Mouse (Mus musculus) neural tube, embryonic 11.5 days (tissue): ENCODE results near the gene Tnfrsf8. TPM values are rescaled to one million over a fixed set of nuclear protein-coding genes. Genes with fewer than 3 reads are reported as not detected.

Experiments used
- ATAC-seq: fragments of 200-750 bp; cut with Nextera tagmentation; 2 replicates; pipeline ENCODE4 v1.8.0; 2017; ENCODE audit warnings: moderate number of reproducible peaks, mild to moderate bottlenecking, moderate TSS enrichment, moderate library complexity; ENCODE audit not compliant: insufficient read depth, low FRiP score, low TSS enrichment
- DNase-seq: peaks from one replicate; pipeline ENCODE4 v3.0.0-alpha.2; 2015; ENCODE audit warnings: low spot score
- H3K27ac ChIP-seq: fragments of 300-500 bp; sonication (generic); 2 replicates; pipeline ENCODE4 v1.5.1; 2014; ENCODE audit warnings: low read depth, mild to moderate bottlenecking, low read length
- H3K27me3 ChIP-seq: fragments of 300-500 bp; sonication (generic); 2 replicates; pipeline ENCODE4 v1.6.1; 2014; ENCODE audit warnings: mild to moderate bottlenecking, low read length, mixed read lengths; ENCODE audit not compliant: control insufficient read depth, insufficient read depth
- H3K36me3 ChIP-seq: fragments of 300-500 bp; sonication (generic); 2 replicates; pipeline ENCODE4 v1.6.1; 2014; ENCODE audit warnings: mild to moderate bottlenecking, low read length, moderate library complexity, mixed read lengths; ENCODE audit not compliant: control insufficient read depth, insufficient read depth
- H3K4me1 ChIP-seq: fragments of 300-500 bp; sonication (generic); 2 replicates; pipeline ENCODE4 v1.6.1; 2014; ENCODE audit warnings: low read length, mixed read lengths; ENCODE audit not compliant: control insufficient read depth, insufficient read depth
- H3K4me2 ChIP-seq: fragments of 300-500 bp; sonication (generic); 2 replicates; pipeline ENCODE4 v1.6.1; 2014; ENCODE audit warnings: low read depth, mild to moderate bottlenecking, moderate library complexity
- H3K4me3 ChIP-seq: fragments of 300-500 bp; sonication (generic); 2 replicates; pipeline ENCODE4 v1.5.1; 2014; ENCODE audit warnings: low read depth, low read length
- H3K9ac ChIP-seq: fragments of 300-500 bp; sonication (generic); 2 replicates; pipeline ENCODE4 v1.6.1; 2014; ENCODE audit warnings: mild to moderate bottlenecking, low read length
- H3K9me3 ChIP-seq: fragments of 300-500 bp; sonication (generic); 2 replicates; pipeline ENCODE4 v1.6.1; 2016; ENCODE audit warnings: low read length; ENCODE audit not compliant: control insufficient read depth
- WGBS: fragments of 180-500 bp; shearing (Covaris S2); extraction: QIAGEN DNeasy Blood & Tissue Kit; methylation state at CpG from one replicate; pipeline ENCODE4 v1.1.7; 2014; 5-methylcytosine and 5-hydroxymethylcytosine counted together
- polyA plus RNA-seq: library from polyadenylated mRNA; unstranded; fragments of >200 nt; fragmentation: Nextera tagmentation; extraction: Ambion mirVana; gene quantifications from 2 replicates; pipeline ENCODE4 v1.2.1, GENCODE M21; 2014

Gene Tnfrsf8
- polyA plus RNA-seq, 1 experiment from 2014 or later = 0.21 TPM

GRCm38 (mm10) chr4:145251546-145251945, 63.4 kb downstream of the Tnfrsf8 start:
- no peak overlapping the region for H3K4me3 ChIP-seq
- WGBS = 89% methylated on average over 4 of the region's 4 CpGs
- H3K9ac ChIP-seq = no peak overlapping the region
- ATAC-seq = no peak
- DNase-seq = no peak
- H3K4me1 ChIP-seq = no peaks in the 10 kb centered on the region
- H3K4me2 ChIP-seq = no peak overlapping the region
- 0 out of 2 replicates have a peak, but pooled peaks cover 2% of the 10 kb centered on the region for H3K27me3 ChIP-seq
- H3K27ac ChIP-seq = no peak overlapping the region
- H3K9me3 ChIP-seq = no peaks in the 10 kb centered on the region
- no peaks in the 10 kb centered on the region for H3K36me3 ChIP-seq

GRCm38 (mm10) chr4:145250002-145250401, 65.0 kb downstream of the Tnfrsf8 start:
- Histone ChIP-seq H3K4me3 (no peak overlapping the region), H3K27ac (no peak overlapping the region), H3K4me2 (no peak overlapping the region), H3K27me3 (peaks cover 5% of the 10 kb centered on the region; the same call in 1 of the 2 replicates), H3K9ac (no peak overlapping the region), H3K9me3 (no peaks in the 10 kb centered on the region), H3K4me1 (no peaks in the 10 kb centered on the region), H3K36me3 (no peaks in the 10 kb centered on the region)
- no peak for DNase-seq
- 85% methylated on average over 4 of the region's 4 CpGs for WGBS
- ATAC-seq = no peak

GRCm38 (mm10) chr4:145247556-145247955, 67.4 kb downstream of the Tnfrsf8 start:
- H3K27ac ChIP-seq = no peak overlapping the region
- no peaks in the 10 kb centered on the region for H3K9me3 ChIP-seq
- H3K4me2 ChIP-seq = no peak overlapping the region
- no peak overlapping the region for H3K4me3 ChIP-seq
- H3K9ac ChIP-seq = no peak overlapping the region
- DNase-seq (no peak), ATAC-seq (no peak)
- WGBS = 78% methylated on average over 2 of the region's 2 CpGs
- H3K27me3 ChIP-seq = peaks cover 5% of the 10 kb centered on the region; the same call in 1 of the 2 replicates
- no peaks in the 10 kb centered on the region for H3K4me1 ChIP-seq
- H3K36me3 ChIP-seq = no peaks in the 10 kb centered on the region

- peak within 1 kb of the TSS; percentile 89 for H3K4me2 ChIP-seq
- H3K27me3 ChIP-seq = peaks cover 5% of the 10 kb centered on the region; the same call in 1 of the 2 replicates
- DNase-seq (peak; percentile 42), ATAC-seq (peak; percentile 71)
- H3K27ac ChIP-seq = no peak within 1 kb of the TSS
- WGBS = 1% methylated on average over 43 of the region's 47 CpGs
- no peaks in the 10 kb centered on the region for H3K4me1 ChIP-seq
- peak within 1 kb of the TSS; percentile 36 for H3K4me3 ChIP-seq
- peak within 1 kb of the TSS; percentile 57 for H3K9ac ChIP-seq
- no peaks in the 10 kb centered on the region for H3K36me3 ChIP-seq
- H3K9me3 ChIP-seq = no peaks in the 10 kb centered on the region
These were observed 68.6 kb downstream of the Tnfrsf8 start, which contains the start of gene Tnfrsf1b for GRCm38 (mm10) chr4:145246173-145247011. Gene Tnfrsf1b, minus strand, starts transcription at chr4:145246870.

GRCm38 (mm10) chr4:145245581-145245980, 69.4 kb downstream of the Tnfrsf8 start:
- Histone ChIP-seq H3K27me3 (peaks cover 5% of the 10 kb centered on the region; the same call in 1 of the 2 replicates), H3K27ac (no peak overlapping the region), H3K4me1 (no peaks in the 10 kb centered on the region), H3K4me3 (no peak overlapping the region), H3K9ac (no peak overlapping the region), H3K36me3 (no peaks in the 10 kb centered on the region), H3K4me2 (no peak overlapping the region), H3K9me3 (no peaks in the 10 kb centered on the region)
- ATAC-seq = no peak
- no peak for DNase-seq
- 95% methylated on average over 3 of the region's 3 CpGs for WGBS

GRCm38 (mm10) chr4:145244676-145245075, 70.3 kb downstream of the Tnfrsf8 start:
- no peak overlapping the region for H3K4me3 ChIP-seq
- WGBS = 96% methylated on average over 2 of the region's 2 CpGs
- ATAC-seq = no peak

GRCm38 (mm10) chr4:145242719-145243350, 72.1 kb downstream of the Tnfrsf8 start:
- Histone ChIP-seq H3K4me1 (no peaks in the 10 kb centered on the region), H3K4me3 (no peak overlapping the region), H3K9me3 (no peaks in the 10 kb centered on the region), H3K4me2 (no peak overlapping the region), H3K27ac (no peak overlapping the region), H3K9ac (no peak overlapping the region; the same call in 1 of the 2 replicates), H3K27me3 (peaks cover 5% of the 10 kb centered on the region; the same call in 1 of the 2 replicates), H3K36me3 (no peaks in the 10 kb centered on the region)
- DNase-seq = no peak
- WGBS = 84% methylated on average over 1 of the region's 1 CpGs
- ATAC-seq = no peak

More at GRCm38 (mm10) chr4:145244676-145245075, 70.3 kb downstream of the Tnfrsf8 start:
- Histone ChIP-seq H3K9ac (no peak overlapping the region), H3K27ac (no peak overlapping the region), H3K4me2 (no peak overlapping the region), H3K4me1 (no peaks in the 10 kb centered on the region), H3K36me3 (no peaks in the 10 kb centered on the region), H3K9me3 (no peaks in the 10 kb centered on the region), H3K27me3 (peaks cover 5% of the 10 kb centered on the region; the same call in 1 of the 2 replicates)
- DNase-seq = no peak

- H3K9me3 ChIP-seq = no peaks in the 10 kb centered on the region
- ATAC-seq (no peak), DNase-seq (no peak)
- H3K4me3 ChIP-seq = no peak overlapping the region
- H3K4me1 ChIP-seq = no peaks in the 10 kb centered on the region
- 84% methylated on average over 4 of the region's 4 CpGs for whole genome bisulfite sequencing
- no peak overlapping the region for H3K9ac ChIP-seq
- no peaks in the 10 kb centered on the region for H3K36me3 ChIP-seq
- no peak overlapping the region for H3K4me2 ChIP-seq
- no peak overlapping the region for H3K27ac ChIP-seq
- H3K27me3 ChIP-seq = peaks cover 2% of the 10 kb centered on the region; the same call in 1 of the 2 replicates
These were observed 74.2 kb downstream of the Tnfrsf8 start for GRCm38 (mm10) chr4:145240723-145241231.
